Mouse (Mus musculus): Measurements from ENCODE around the gene Ntn1. TPM values are rescaled to one million over a fixed set of nuclear protein-coding genes. Genes with fewer than 3 reads are reported as not detected.
A peak's percentile ranks its signal among the peaks of the same experiment; 100 is the strongest.

Ntn1 gene
- polyA plus RNA-seq, 1 experiment = 24.4 TPM

GRCm38 (mm10) chr11:68200500-68200899, 200.1 kb downstream of the Ntn1 start:
- TF ChIP-seq CTCF (conservative IDR thresholded peaks at IDR 0.05; ENCODE audit: insufficient read depth, insufficient read length, low read depth, low read length) = no peak
- no peak for TF ChIP-seq POLR2A (IDR thresholded peaks at IDR 0.05; ENCODE audit: low read depth, low read length)
- Histone ChIP-seq H3K4me1 (ENCODE audit: control insufficient read depth, insufficient read depth, low read length) (no peaks in the 10 kb centered on the region), H3K27me3 (replicated peaks; ENCODE audit: control insufficient read depth, insufficient read depth, low read length) (no peaks in the 10 kb centered on the region), H3K4me3 (ENCODE audit: insufficient read depth, low read depth, low read length) (no peak overlapping the region), H3K27ac (ENCODE audit: insufficient read depth, low read depth, low read length) (no peak overlapping the region), H3K36me3 (ENCODE audit: control insufficient read depth, insufficient read depth, low read length) (no peaks in the 10 kb centered on the region)
- 79% methylated on average over 4 of the region's 4 CpGs for WGBS
- DNase-seq = no peak

GRCm38 (mm10) chr11:68199801-68200423, 200.7 kb downstream of the Ntn1 start:
- H3K27me3 ChIP-seq (replicated peaks; ENCODE audit: control insufficient read depth, insufficient read depth, low read length) = no peaks in the 10 kb centered on the region
- 34% methylated on average over 10 of the region's 10 CpGs for WGBS

GRCm38 (mm10) chr11:68199103-68199502, 201.5 kb downstream of the Ntn1 start:
- Histone ChIP-seq H3K4me1 (ENCODE audit: control insufficient read depth, insufficient read depth, low read length) (no peaks in the 10 kb centered on the region), H3K27ac (ENCODE audit: insufficient read depth, low read depth, low read length) (no peak overlapping the region), H3K4me3 (ENCODE audit: insufficient read depth, low read depth, low read length) (no peak overlapping the region), H3K36me3 (ENCODE audit: control insufficient read depth, insufficient read depth, low read length) (no peaks in the 10 kb centered on the region), H3K27me3 (replicated peaks; ENCODE audit: control insufficient read depth, insufficient read depth, low read length) (no peaks in the 10 kb centered on the region)
- TF ChIP-seq POLR2A (IDR thresholded peaks at IDR 0.05; ENCODE audit: low read depth, low read length) (no peak), CTCF (conservative IDR thresholded peaks at IDR 0.05; ENCODE audit: insufficient read depth, insufficient read length, low read depth, low read length) (no peak)
- DNase-seq = no peak
- 75% methylated on average over 8 of the region's 8 CpGs for WGBS

More at GRCm38 (mm10) chr11:68199801-68200423, 200.7 kb downstream of the Ntn1 start:
- peak; percentile 56 for DNase-seq
- Histone ChIP-seq H3K36me3 (ENCODE audit: control insufficient read depth, insufficient read depth, low read length) (no peaks in the 10 kb centered on the region), H3K4me3 (ENCODE audit: insufficient read depth, low read depth, low read length) (no peak overlapping the region), H3K4me1 (ENCODE audit: control insufficient read depth, insufficient read depth, low read length) (no peaks in the 10 kb centered on the region), H3K27ac (ENCODE audit: insufficient read depth, low read depth, low read length) (no peak overlapping the region)
- TF ChIP-seq POLR2A (IDR thresholded peaks at IDR 0.05; ENCODE audit: low read depth, low read length) (no peak), CTCF (conservative IDR thresholded peaks at IDR 0.05; ENCODE audit: insufficient read depth, insufficient read length, low read depth, low read length) (no peak)

- Histone ChIP-seq H3K36me3 (ENCODE audit: control insufficient read depth, insufficient read depth, low read length) (no peaks in the 10 kb centered on the region), H3K27ac (ENCODE audit: insufficient read depth, low read depth, low read length) (no peak overlapping the region), H3K27me3 (replicated peaks; ENCODE audit: control insufficient read depth, insufficient read depth, low read length) (no peaks in the 10 kb centered on the region), H3K4me3 (ENCODE audit: insufficient read depth, low read depth, low read length) (no peak overlapping the region), H3K4me1 (ENCODE audit: control insufficient read depth, insufficient read depth, low read length) (no peaks in the 10 kb centered on the region)
- no peak for TF ChIP-seq POLR2A (IDR thresholded peaks at IDR 0.05; ENCODE audit: low read depth, low read length)
- no peak for TF ChIP-seq CTCF (conservative IDR thresholded peaks at IDR 0.05; ENCODE audit: insufficient read depth, insufficient read length, low read depth, low read length)
- DNase-seq = no peak
- 79% methylated on average over 10 of the region's 10 CpGs for WGBS
Observed at GRCm38 (mm10) chr11:68198696-68199095, 201.9 kb downstream of the Ntn1 start.

DNA sequence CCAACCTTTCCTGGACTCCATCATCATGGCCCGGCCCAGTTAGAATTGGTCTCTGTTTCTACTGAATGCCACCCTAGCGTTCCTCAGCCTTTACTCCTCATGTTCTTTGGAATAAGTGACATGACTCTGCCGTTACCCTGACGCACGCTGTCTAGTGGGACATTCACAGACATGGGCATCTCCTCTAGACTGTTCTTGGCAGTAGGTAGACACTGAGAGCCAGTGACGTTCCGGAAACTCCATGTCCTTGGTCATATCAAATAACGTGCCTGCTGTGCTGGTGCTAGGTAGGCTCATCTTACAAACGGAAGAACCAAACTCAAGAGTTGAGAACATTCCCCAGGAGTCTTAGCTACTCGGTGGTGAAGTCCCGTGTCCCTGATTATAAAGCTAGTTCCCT, 203.2 kb downstream of the Ntn1 start:
- Histone ChIP-seq H3K4me1 (ENCODE audit: control insufficient read depth, insufficient read depth, low read length) (no peaks in the 10 kb centered on the region), H3K27ac (ENCODE audit: insufficient read depth, low read depth, low read length) (no peak overlapping the region)
- WGBS = 91% methylated on average over 11 of the region's 11 CpGs

GRCm38 (mm10) chr11:68196566-68196965, 204.1 kb downstream of the Ntn1 start:
- 59% methylated on average over 6 of the region's 6 CpGs for WGBS
- no peaks in the 10 kb centered on the region for H3K36me3 ChIP-seq (ENCODE audit: control insufficient read depth, insufficient read depth, low read length)
- TF ChIP-seq POLR2A (IDR thresholded peaks at IDR 0.05; ENCODE audit: low read depth, low read length) (no peak), CTCF (conservative IDR thresholded peaks at IDR 0.05; ENCODE audit: insufficient read depth, insufficient read length, low read depth, low read length) (no peak)
- no peak overlapping the region for H3K27ac ChIP-seq (ENCODE audit: insufficient read depth, low read depth, low read length)
- H3K4me3 ChIP-seq (ENCODE audit: insufficient read depth, low read depth, low read length) = no peak overlapping the region
- H3K27me3 ChIP-seq (replicated peaks; ENCODE audit: control insufficient read depth, insufficient read depth, low read length) = no peaks in the 10 kb centered on the region
- no peaks in the 10 kb centered on the region for H3K4me1 ChIP-seq (ENCODE audit: control insufficient read depth, insufficient read depth, low read length)
- DNase-seq = no peak

More for the DNA sequence above, 203.2 kb downstream of the Ntn1 start:
- Histone ChIP-seq H3K36me3 (ENCODE audit: control insufficient read depth, insufficient read depth, low read length) (no peaks in the 10 kb centered on the region), H3K4me3 (ENCODE audit: insufficient read depth, low read depth, low read length) (no peak overlapping the region), H3K27me3 (replicated peaks; ENCODE audit: control insufficient read depth, insufficient read depth, low read length) (no peaks in the 10 kb centered on the region)
- no peak for TF ChIP-seq POLR2A (IDR thresholded peaks at IDR 0.05; ENCODE audit: low read depth, low read length)
- no peak for TF ChIP-seq CTCF (conservative IDR thresholded peaks at IDR 0.05; ENCODE audit: insufficient read depth, insufficient read length, low read depth, low read length)
- no peak for DNase-seq

DNA sequence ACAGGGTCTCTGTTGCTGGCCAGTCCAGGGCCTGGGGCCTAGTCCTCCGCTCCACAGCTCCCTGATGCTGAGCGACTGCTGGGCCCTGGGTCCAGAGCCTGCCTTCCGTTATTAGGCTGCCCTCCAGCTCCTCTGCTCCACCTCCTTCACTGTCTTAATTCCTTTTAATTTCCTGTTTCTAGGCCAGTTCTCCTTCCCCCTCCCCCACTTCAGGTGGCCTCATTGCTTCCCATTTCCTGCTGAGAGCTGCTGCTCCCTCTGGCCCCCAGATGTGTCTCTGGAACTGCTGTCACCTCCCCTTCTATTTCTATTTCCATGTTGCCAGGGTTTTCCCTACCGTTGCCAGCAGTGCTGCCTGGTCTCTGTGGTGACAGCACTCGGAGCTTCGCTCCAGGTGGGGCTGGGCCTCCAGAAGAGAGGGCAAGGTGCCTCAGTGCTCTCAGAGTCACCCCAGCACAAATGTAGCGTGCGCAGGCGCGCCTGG, 204.9 kb downstream of the Ntn1 start:
- TF ChIP-seq POLR2A (IDR thresholded peaks at IDR 0.05; ENCODE audit: low read depth, low read length) (no peak), CTCF (conservative IDR thresholded peaks at IDR 0.05; ENCODE audit: insufficient read depth, insufficient read length, low read depth, low read length) (no peak)
- H3K36me3 ChIP-seq (ENCODE audit: control insufficient read depth, insufficient read depth, low read length) = no peaks in the 10 kb centered on the region
- WGBS = 86% methylated on average over 10 of the region's 10 CpGs
- H3K4me1 ChIP-seq (ENCODE audit: control insufficient read depth, insufficient read depth, low read length) = no peaks in the 10 kb centered on the region
- DNase-seq = no peak
- H3K27me3 ChIP-seq (replicated peaks; ENCODE audit: control insufficient read depth, insufficient read depth, low read length) = no peaks in the 10 kb centered on the region
- no peak overlapping the region for H3K27ac ChIP-seq (ENCODE audit: insufficient read depth, low read depth, low read length)
- no peak overlapping the region for H3K4me3 ChIP-seq (ENCODE audit: insufficient read depth, low read depth, low read length)

Measured in kidney, adult 2 months (tissue).